Mouse (Mus musculus) kidney, adult 2 months (tissue): ENCODE measurements at regions not wholly inside any gene's neighbourhood (a gene's known extent, or its start where the extent isn't known, plus 50 kb on each side); places are given as distances from the start of the nearest gene placed in this dataset.

Experiments
- CTCF ChIP-seq: fragments of 200-500 bp; conservative IDR thresholded peaks from 2 replicates; pipeline ENCODE4 v1.5.1; 2011; ENCODE audit warnings: low read depth, mild to moderate bottlenecking, control low read depth, low read length, moderate library complexity, mixed read lengths; ENCODE audit not compliant: insufficient read depth, insufficient read length
- POLR2A ChIP-seq: fragments of 200-500 bp; IDR thresholded peaks from one replicate; pipeline ENCODE4 v1.6.1; 2011; ENCODE audit warnings: low read depth, low read length, control low read depth

DNA sequence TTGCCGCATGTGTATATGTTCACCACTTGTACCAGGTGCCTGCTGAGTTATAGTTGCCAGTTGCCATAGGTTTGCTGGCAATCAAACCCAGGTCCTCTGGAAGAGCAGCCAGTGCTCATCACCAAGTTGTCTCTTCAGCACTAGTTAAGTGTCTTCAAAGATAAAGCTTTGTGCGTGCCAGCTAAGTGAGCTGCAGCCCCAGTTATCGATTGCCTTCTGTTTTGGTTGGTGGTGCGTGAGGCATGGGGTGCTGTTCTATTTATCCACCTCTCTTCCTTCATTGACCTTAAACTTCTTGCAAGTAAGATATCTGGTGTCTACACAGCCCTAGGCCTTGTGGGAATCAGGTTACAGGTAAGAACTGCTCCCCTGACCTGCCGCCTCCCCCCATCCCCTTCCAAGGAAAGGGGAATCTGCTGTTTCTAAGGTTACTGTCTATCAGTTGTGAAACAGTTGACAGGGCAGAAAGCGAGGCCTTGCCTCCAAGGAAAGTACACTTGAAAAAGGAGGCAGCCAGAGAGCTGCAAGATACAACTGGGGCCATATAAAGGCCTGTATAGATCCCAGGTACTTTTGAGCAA is 1120.2 kb upstream of the A1bg start:
- TF ChIP-seq POLR2A (no peak), CTCF (no peak)
